Mouse (Mus musculus): ENCODE data around the gene Olfr1000.
"Not testable (repeated sequence)": the region's sequence is repeated elsewhere in the genome, so short reads cannot be mapped to it uniquely, and the experiment has no call there.

Olfr1000 gene

DNA sequence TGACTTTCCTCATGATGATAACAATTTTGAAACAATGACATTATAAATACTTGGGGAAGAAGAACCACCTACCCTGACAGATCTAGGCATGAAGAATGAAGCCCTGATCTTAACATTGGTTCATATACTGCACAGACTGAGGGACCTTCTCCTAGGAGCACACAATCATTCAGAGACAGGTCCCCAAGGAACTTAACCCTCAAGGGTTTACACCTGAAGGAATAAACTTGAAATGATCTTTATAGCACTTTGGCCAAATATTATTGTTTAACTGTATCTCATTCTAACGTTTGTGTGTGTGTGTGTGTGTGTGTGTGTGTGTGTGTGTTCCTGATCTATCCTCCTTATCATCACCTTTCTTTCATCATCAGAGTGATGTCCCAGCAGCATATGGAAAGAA lies at the start of gene Olfr1000:
Gene Olfr1000 (minus strand): TSS at position 101 of the 400 bp plus-strand sequence.
- DNase-seq (ENCODE audit: low spot score) = no peak

DNA sequence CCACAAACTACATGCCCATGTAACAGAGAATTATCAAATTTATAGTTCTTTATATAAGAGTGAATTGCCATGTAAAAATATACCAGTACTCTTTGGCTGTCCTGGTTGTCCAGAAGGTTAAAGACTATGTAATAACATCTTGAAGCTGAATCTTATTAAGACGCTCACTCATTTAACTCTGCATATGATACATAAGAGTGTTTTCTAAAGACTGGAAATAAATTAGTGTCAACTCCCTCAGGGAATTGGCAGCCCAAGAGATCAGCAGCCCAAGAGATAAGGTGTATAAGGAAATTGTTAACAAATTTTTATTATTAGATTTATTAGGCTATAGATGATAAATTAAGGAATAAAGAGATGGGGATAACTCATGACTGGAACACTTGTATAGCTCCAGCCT lies 38.9 kb upstream of the Olfr1000 start, which contains the start of gene Olfr1002:
Gene Olfr1002 (minus strand): TSS at position 101 of the 400 bp plus-strand sequence.
- DNase-seq (ENCODE audit: low spot score) = no peak

DNA sequence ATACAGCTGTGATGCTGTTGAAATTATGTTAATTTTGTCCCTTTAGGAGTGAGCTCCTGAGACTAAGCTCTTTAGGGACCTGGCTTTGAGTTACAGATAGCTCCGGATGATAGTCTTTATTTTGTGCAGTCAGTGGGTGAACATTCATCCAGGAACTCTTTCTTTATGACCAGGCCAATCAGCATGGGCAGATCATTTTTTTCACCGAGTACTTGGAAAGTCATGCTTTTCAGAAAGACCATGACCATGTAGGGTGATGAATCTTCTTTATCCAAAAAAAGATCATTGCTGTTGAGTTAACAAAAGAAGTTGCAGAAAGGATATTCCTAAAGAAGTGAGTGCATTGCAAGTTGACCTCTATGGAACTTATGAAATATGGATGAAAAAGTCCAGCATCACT lies 23.1 kb downstream of the Olfr1000 start, which contains the start of gene Olfr998:
Gene Olfr998 (plus strand): TSS at position 301 of the 400 bp plus-strand sequence.
- not testable (repeated sequence) for DNase-seq (ENCODE audit: low spot score)

DNA sequence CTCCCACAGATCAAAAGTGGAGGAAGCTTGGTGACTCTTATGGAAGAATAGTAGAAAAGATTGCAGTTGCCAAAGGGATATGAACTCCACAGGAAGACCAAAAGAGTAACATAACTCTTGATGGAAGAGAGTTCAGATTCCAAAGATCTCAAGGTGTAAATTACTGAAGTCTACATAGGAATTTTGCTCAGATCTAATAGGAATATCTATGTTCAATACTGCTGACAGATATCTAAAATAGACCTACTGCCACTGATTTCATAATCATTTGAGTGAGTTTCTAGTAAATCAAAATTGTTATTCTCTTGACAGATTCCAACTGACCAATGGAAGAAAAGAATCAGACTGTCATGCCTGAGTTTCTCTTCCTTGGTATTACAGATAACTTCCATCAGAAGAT lies 32.8 kb downstream of the Olfr1000 start, which contains the start of gene Olfr996:
Gene Olfr996 (plus strand): TSS at position 301 of the 400 bp plus-strand sequence.
- no peak for DNase-seq (ENCODE audit: low spot score)

DNA sequence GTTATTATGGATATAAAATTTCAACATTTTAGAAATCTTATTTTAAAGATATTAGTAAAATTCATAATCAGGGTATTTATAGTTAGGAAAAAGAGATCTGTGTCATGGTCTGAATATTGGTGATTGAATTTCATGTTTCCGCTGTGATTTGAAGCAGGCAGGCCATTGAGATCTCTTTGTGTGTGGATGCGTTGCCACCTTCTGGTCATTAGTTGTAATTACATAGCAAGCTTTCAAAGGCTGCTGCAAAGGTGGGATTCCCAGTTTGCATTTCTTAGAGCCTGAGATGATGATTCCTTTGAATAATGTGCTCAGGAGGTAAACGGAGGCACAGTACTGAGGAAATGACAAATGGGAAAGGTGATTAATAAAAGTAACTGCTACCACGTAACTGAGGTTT lies 50.5 kb downstream of the Olfr1000 start:
- no peak for DNase-seq (ENCODE audit: low spot score)

DNA sequence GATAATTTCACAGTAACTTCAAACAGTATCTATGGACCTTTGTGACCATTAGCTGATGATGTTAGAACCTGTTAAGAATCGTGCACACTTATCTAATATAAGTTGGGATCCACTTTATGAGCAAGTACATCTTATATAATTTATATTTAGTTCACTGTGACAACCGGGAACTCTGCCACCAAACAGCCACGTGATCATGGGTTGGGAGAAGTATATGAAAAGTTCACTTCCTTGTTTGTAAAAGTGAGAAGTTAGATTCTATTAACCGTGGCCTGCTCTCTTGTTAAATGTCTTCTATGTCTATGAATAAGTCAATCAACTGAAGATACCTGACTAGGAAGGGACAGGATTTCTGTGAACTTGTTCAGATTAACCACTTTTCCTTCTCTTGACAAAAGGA lies 51.5 kb downstream of the Olfr1000 start:
- no peak for DNase-seq (ENCODE audit: low spot score)
